Mouse (Mus musculus): ENCODE measurements at regions not wholly inside any gene's neighbourhood (a gene's known extent, or its start where the extent isn't known, plus 50 kb on each side); places are given as distances from the start of the nearest gene placed in this dataset.

DNA sequence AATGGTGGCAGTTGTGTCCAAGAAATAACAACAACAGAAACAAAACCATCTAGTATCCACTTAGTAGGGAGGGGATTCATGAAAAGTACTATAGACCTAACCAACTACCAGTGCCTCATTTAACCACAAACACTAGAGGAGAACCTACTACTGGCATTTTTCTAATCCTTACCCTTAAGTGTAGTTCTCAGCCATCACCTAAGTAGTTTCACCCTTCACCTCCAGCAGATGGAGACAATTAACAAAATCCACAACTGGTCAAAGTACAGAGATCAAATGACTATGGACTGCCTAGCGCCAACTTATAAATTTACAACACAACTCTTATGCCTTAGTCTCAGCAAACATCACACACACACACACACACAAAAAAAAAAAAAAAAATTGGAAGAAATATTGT, 874.6 kb downstream of the Kcna4 start:
- Histone ChIP-seq H3K9me3 (replicated peaks) (no peaks in the 10 kb centered on the region), H3K4me1 (ENCODE audit: insufficient read depth, low read depth, low read length) (no peaks in the 10 kb centered on the region), H3K4me3 (ENCODE audit: low read depth, low read length) (no peak overlapping the region), H3K27me3 (ENCODE audit: insufficient read depth, low read length) (no peaks in the 10 kb centered on the region), H3K36me3 (replicated peaks) (no peaks in the 10 kb centered on the region)
- DNase-seq (ENCODE audit: low spot score) (no peak), ATAC-seq (ENCODE audit: extremely low read depth, insufficient number of reproducible peaks, low FRiP score, poor library complexity, severe bottlenecking) (no peak)
- TF ChIP-seq TAL1 (conservative IDR thresholded peaks at IDR 0.05; ENCODE audit: low read depth, low read length) (no peak), CTCF (IDR thresholded peaks at IDR 0.05; ENCODE audit: low read depth, low read length) (no peak), GATA2 (IDR thresholded peaks at IDR 0.05; ENCODE audit: borderline replicate concordance, low read depth, low read length) (no peak), POLR2AphosphoS5 (IDR thresholded peaks at IDR 0.05; ENCODE audit: insufficient replicate concordance, low read depth, low read length) (no peak)

Measured in G1E (cell line).